Mouse (Mus musculus) liver, adult 2 months (tissue): Measurements from ENCODE around the gene Gm49384. TPM values are rescaled to one million over a fixed set of nuclear protein-coding genes. Genes with fewer than 3 reads are reported as not detected.

Source experiments
- DNase-seq: peaks from one replicate; pipeline ENCODE4 v3.0.0-alpha.2; 2011; ENCODE audit warnings: low read depth, low spot score; ENCODE audit errors: extremely low read depth
- H3K27ac ChIP-seq: fragments of 200-500 bp; replicated peaks from 2 replicates; pipeline ENCODE4 v1.5.1; 2012; ENCODE audit warnings: low read depth, mild to moderate bottlenecking, control low read depth, inconsistent platforms, low read length; ENCODE audit not compliant: insufficient read depth
- H3K27me3 ChIP-seq: fragments of 200-500 bp; 2 replicates; pipeline ENCODE4 v1.6.1; 2012; ENCODE audit warnings: mild to moderate bottlenecking, moderate library complexity, low read length, inconsistent platforms; ENCODE audit not compliant: control insufficient read depth, insufficient read depth
- H3K36me3 ChIP-seq: fragments of 200-500 bp; 2 replicates; pipeline ENCODE4 v1.6.1; 2012; ENCODE audit warnings: low read length, inconsistent platforms; ENCODE audit not compliant: control insufficient read depth, insufficient read depth
- H3K4me1 ChIP-seq: fragments of 200-500 bp; 2 replicates; pipeline ENCODE4 v1.6.1; 2011; ENCODE audit warnings: low read length; ENCODE audit not compliant: control insufficient read depth, insufficient read depth
- H3K4me3 ChIP-seq: fragments of 200-500 bp; 2 replicates; pipeline ENCODE4 v1.5.1; 2011; ENCODE audit warnings: low read depth, mild to moderate bottlenecking, control low read depth, low read length, moderate library complexity; ENCODE audit not compliant: insufficient read depth
- H3K79me2 ChIP-seq: fragments of 200-500 bp; 2 replicates; pipeline ENCODE4 v1.6.1; 2012; ENCODE audit warnings: inconsistent platforms, mild to moderate bottlenecking, low read length, moderate library complexity; ENCODE audit not compliant: control insufficient read depth, insufficient read depth
- H3K9ac ChIP-seq: fragments of 200-500 bp; 2 replicates; pipeline ENCODE4 v1.6.1; 2012; ENCODE audit warnings: low read depth, mild to moderate bottlenecking, control low read depth, inconsistent platforms, low read length
- CTCF ChIP-seq: fragments of 200-500 bp; IDR thresholded peaks from 2 replicates; pipeline ENCODE4 v1.5.1; 2011; ENCODE audit warnings: low read depth, low read length, control low read depth
- POLR2A ChIP-seq: fragments of 200-500 bp; IDR thresholded peaks from 2 replicates; pipeline ENCODE4 v1.6.1; 2011; ENCODE audit warnings: low read length, control low read depth; ENCODE audit not compliant: insufficient read depth; ENCODE audit errors: extremely low read depth
- WGBS: fragments of 180-500 bp; shearing (Covaris S2); methylation state at CpG from one replicate; pipeline ENCODE4 v1.1.7; 2018; 5-methylcytosine and 5-hydroxymethylcytosine counted together
- polyA plus RNA-seq: library from polyadenylated mRNA; depleted of rRNA; stranded (reverse); fragments of >200 nt; gene quantifications from 2 replicates; pipeline ENCODE4 v1.2.3, GENCODE M21; 2012
- total RNA-seq: library from RNA; depleted of rRNA; stranded (reverse); fragments of >200 nt; gene quantifications from 2 replicates; pipeline ENCODE4 v1.2.3, GENCODE M21; 2014

Gene Gm49384
- total and polyA plus RNA-seq, 2 experiments: 0.87 to 0.92 TPM

GRCm38 (mm10) chr12:69210056-69210979 is 6.3 kb upstream of the Gm49384 start:
- 94% methylated on average over 18 of the region's 18 CpGs for WGBS
- H3K4me3 ChIP-seq: no peak overlapping the region
- H3K27me3 ChIP-seq: no peaks in the 10 kb centered on the region
- no peak for DNase-seq
- TF ChIP-seq POLR2A (no peak), CTCF (no peak)
- H3K9ac ChIP-seq: no peak overlapping the region
- no peaks in the 10 kb centered on the region for H3K4me1 ChIP-seq
- no peak overlapping the region for H3K27ac ChIP-seq
- no peaks in the 10 kb centered on the region for H3K36me3 ChIP-seq
- no peaks in the 10 kb centered on the region for H3K79me2 ChIP-seq

DNA sequence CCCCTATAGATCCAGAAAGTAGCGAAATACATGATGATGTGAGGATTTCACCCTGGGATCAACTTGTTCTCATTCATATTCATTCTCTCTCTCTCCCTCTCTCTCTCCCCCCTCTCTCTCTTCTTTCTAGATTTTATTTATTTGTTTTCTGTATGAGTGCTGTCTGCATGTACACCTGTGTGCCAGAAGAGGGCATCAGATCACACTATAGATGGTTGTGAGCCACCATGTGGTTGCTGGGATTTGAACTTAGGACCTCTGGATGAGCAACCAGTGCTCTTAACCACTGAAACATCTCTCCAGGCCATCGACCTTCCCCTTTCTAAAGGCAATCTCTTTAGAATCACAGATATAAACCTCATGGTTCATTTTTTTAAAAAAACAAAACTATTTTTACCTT is 4.5 kb upstream of the Gm49384 start:
- DNase-seq: no peak
- H3K4me3 ChIP-seq: no peak overlapping the region
- no peaks in the 10 kb centered on the region for H3K4me1 ChIP-seq
- 90% methylated on average over 2 of the region's 2 CpGs for WGBS
- TF ChIP-seq CTCF (no peak), POLR2A (no peak)
- H3K27ac ChIP-seq: no peak overlapping the region
- no peaks in the 10 kb centered on the region for H3K27me3 ChIP-seq
- H3K79me2 ChIP-seq: no peaks in the 10 kb centered on the region
- H3K9ac ChIP-seq: no peak overlapping the region
- no peaks in the 10 kb centered on the region for H3K36me3 ChIP-seq

GRCm38 (mm10) chr12:69207926-69208325 is 3.9 kb upstream of the Gm49384 start:
- H3K79me2 ChIP-seq: no peaks in the 10 kb centered on the region
- H3K4me1 ChIP-seq: no peaks in the 10 kb centered on the region
- H3K36me3 ChIP-seq: no peaks in the 10 kb centered on the region
- WGBS: 97% methylated on average over 7 of the region's 7 CpGs
- H3K27ac ChIP-seq: no peak overlapping the region
- no peak for DNase-seq
- no peaks in the 10 kb centered on the region for H3K27me3 ChIP-seq
- H3K4me3 ChIP-seq: no peak overlapping the region
- TF ChIP-seq CTCF (no peak), POLR2A (no peak)
- H3K9ac ChIP-seq: no peak overlapping the region

DNA sequence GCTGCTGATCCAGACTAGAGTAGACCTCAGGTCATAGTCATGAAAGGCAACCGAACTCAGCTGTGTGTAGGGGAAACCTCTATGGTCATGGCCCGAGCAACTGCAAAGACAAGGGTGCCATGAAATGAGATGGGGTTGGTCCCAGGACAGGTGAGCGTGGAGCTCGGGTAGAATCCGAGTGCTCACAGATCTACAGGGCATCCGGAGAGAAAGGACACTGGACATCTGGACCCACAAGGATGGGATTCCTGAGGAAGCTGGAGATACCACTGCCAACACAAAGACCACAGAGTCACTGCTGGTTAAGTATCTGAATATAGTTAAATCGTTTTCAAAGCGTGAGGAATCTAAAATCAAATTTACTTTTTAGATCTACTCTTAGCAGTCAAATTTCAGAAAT is 3.3 kb upstream of the Gm49384 start:
- no peaks in the 10 kb centered on the region for H3K79me2 ChIP-seq
- DNase-seq: no peak
- TF ChIP-seq POLR2A: no peak
- no peak for TF ChIP-seq CTCF
- H3K4me1 ChIP-seq: no peaks in the 10 kb centered on the region
- no peak overlapping the region for H3K27ac ChIP-seq
- H3K9ac ChIP-seq: no peak overlapping the region
- 95% methylated on average over 8 of the region's 8 CpGs for whole genome bisulfite sequencing
- H3K27me3 ChIP-seq: no peaks in the 10 kb centered on the region
- no peaks in the 10 kb centered on the region for H3K36me3 ChIP-seq
- no peak overlapping the region for H3K4me3 ChIP-seq

DNA sequence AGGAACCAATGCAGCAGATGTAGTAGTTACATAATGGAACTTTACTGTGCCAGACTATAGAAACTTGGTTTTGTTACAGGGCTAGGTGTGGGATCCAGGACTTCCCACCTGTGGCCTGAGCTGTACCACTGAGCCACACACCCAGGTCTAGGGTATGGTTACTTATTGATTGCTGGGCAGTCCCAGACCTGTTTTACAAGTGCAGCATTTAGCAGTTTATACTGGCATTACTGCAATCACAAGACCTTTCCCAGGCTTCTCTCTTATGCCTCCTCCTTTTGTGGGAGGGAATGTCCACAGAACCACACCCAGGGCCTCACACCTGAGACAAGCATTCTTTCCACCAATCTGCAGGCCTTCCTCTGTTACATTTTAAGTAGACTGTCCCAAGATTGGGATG is 5.1 kb downstream of the Gm49384 start:
- Histone ChIP-seq H3K4me3 (no peak overlapping the region), H3K27me3 (no peaks in the 10 kb centered on the region), H3K27ac (no peak overlapping the region), H3K4me1 (peaks cover 5% of the 10 kb centered on the region; the same call in 1 of the 2 replicates), H3K9ac (no peak overlapping the region), H3K36me3 (peaks cover 7% of the 10 kb centered on the region), H3K79me2 (peaks cover 4% of the 10 kb centered on the region; the same call in 1 of the 2 replicates)
- TF ChIP-seq CTCF: no peak
- no peak for TF ChIP-seq POLR2A
- DNase-seq: no peak

DNA sequence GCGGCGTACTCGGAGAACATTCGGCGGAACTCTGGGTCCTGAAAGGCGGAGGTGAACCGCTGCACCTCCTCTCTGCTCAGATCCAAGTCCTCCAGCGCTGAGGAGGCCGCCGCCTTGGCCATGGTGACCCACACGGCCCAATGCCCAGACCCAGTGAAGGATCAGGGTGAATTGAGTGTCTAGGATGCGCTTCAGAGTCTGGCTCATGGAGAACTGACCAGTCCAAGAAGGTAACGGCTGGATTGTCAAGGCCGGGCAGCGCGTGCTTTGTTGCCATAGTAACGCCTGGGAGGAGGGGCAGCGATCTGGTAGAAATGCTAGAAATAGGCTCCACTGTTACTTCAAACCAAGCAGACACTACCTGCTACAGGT is 5.9 kb downstream of the Gm49384 start, which contains the start of gene Dnaaf2:
Dnaaf2 (minus strand) TSS at position 266 of the 372 bp plus-strand sequence.
- Histone ChIP-seq H3K4me1 (peaks cover 5% of the 10 kb centered on the region; the same call in 1 of the 2 replicates), H3K4me3 (peak within 1 kb of the TSS; percentile 93), H3K9ac (peak within 1 kb of the TSS; percentile 98), H3K79me2 (peaks cover 4% of the 10 kb centered on the region; the same call in 1 of the 2 replicates), H3K27ac (peak within 1 kb of the TSS; percentile 84), H3K36me3 (peaks cover 7% of the 10 kb centered on the region), H3K27me3 (no peaks in the 10 kb centered on the region)
- peak; percentile 56 for DNase-seq
- WGBS: under 1% methylated on average over 18 of the region's 18 CpGs
- TF ChIP-seq CTCF (no peak), POLR2A (no peak)
